Mouse (Mus musculus): Measurements from ENCODE around the gene Atp8a2. TPM values are rescaled to one million over a fixed set of nuclear protein-coding genes. Genes with fewer than 3 reads are reported as not detected.

The Atp8a2 gene
- total RNA-seq, 2 experiments from 2014 or later = 0.50 to 0.71 TPM

- intact Hi-C loops (cut with DNase I) = no loop called here
- H3K27ac ChIP-seq = no peak overlapping the region
- no peak for DNase-seq
- no peak overlapping the region for H3K4me3 ChIP-seq
- no peak for TF ChIP-seq CTCF (IDR thresholded peaks at IDR 0.05)
Measured at GRCm38 (mm10) chr14:59592593-59592992, 604.4 kb downstream of the Atp8a2 start.

GRCm38 (mm10) chr14:59591901-59592300 is 605.1 kb downstream of the Atp8a2 start:
- Histone ChIP-seq H3K4me3 (no peak overlapping the region), H3K27ac (no peak overlapping the region)
- no peak for TF ChIP-seq CTCF (IDR thresholded peaks at IDR 0.05)
- DNase-seq = no peak
- intact Hi-C loops (cut with DNase I) = no loop called here

GRCm38 (mm10) chr14:59590614-59591013 is 606.4 kb downstream of the Atp8a2 start:
- DNase-seq = no peak
- intact Hi-C loops (cut with DNase I) = no loop called here
- H3K27ac ChIP-seq = no peak overlapping the region
- TF ChIP-seq CTCF (IDR thresholded peaks at IDR 0.05) = peak; percentile 57
- H3K4me3 ChIP-seq = no peak overlapping the region

Small RNA genes within 50 kb of the gene (microRNA-seq; reads per million reads assigned to microRNA genes)
- not detected for gene Mir719

Other genes starting within 250 kb of the Atp8a2 start
- gene Nupl1, start 54.3 kb upstream of the Atp8a2 start, total RNA-seq (2021) = not detected
- gene Gm49336, start 54.3 kb upstream of the Atp8a2 start, total RNA-seq (2021) = 10 to 100 TPM; 32.9 to 34.3 TPM
- gene Mtmr6, start 68.0 kb upstream of the Atp8a2 start, total RNA-seq (2021) = 10 to 100 TPM; 43.7 to 46.3 TPM
- under 1 TPM in 1 of 2 experiments, not detected in 1; 0.03 TPM for gene Amer2, start 176.1 kb upstream of the Atp8a2 start, total RNA-seq (2021)